Mouse (Mus musculus): ENCODE data around the gene Coq9.

The Coq9 gene

DNA sequence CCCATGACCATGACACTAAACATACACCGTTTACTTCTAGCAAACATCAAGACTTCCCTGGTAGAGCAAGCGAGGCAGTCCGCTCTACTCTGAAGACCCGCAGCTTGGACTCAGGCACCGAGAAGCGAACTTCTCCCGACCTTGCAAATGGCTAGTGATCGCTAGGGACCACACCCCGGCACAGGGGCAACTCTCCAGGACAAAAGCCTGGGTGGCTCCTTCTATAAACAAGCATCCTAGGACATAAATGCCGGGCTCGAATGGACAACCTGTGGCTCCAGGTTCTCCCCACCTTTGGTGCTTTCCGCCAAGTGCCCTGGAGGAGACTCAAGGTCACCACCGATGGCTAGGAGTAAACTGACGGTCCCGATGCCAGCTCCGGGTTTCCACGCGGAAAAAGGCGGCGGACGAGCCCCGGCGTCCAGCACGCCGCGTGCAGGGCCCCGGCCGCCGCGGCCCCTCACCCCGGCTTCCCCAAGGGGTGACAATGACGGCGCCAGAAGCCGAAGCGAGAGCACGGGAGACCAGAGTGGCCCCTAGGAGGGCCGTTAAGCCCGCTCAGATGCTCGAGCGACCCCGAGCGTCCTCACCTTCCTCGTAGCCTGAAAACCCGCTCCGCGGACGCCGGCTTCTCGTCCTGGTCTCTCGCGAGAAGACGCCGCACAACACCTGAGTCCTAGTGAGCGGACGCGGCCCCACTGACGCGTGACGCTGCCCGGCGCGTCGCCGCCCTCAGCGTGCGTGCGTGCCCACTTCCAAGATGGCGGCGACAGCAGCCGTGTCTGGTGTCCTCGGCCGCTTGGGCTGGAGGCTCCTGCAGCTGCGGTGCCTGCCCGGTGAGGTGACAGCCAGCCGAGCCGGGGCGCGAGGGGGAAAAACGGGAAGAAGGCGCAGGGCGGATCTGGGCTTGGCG lies at the start of gene Coq9, which contains the start of gene Ciapin1:
Coq9 (plus strand) TSS at position 660 of the 913 bp plus-strand sequence.
Ciapin1 (minus strand) TSS at position 697 of the 913 bp plus-strand sequence.
- DNase-seq (ENCODE audit: low spot score in 2 of 2) = peak; percentile 94 to 95

DNA sequence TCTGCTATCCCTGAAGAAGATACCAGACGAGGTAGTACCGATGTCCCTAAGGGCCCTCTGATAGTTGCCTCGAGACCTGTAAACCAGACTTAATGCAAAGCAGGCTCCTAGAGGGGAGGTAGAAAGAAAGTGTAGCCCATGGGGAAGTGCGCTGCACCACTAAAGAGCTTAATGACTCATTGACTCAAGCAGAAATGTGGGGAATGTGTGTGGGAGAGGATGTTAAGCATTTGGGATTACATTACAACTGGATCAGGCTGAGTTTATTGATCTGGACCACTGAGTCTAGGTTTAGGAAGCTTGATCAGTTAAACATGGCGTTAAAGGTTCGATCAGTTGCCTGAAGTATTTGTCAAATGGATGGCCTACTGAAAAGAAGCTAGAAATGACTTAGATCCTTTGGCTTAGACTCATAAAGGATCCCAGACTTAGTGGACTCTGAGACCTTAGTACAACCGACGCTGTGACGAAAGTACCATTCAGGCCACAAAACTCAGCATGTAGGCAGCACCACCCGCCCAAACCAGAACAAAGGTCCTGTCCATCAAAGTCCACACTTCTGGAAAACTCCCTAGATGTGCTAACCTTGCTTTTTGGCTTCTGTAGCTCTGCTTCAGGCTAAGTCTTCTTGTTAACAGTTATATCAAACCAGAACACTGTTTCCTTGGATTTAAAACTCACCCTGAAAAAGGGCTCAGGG lies 48.7 kb upstream of the Coq9 start:
- no peak for DNase-seq (ENCODE audit: low spot score in 2 of 2)

DNA sequence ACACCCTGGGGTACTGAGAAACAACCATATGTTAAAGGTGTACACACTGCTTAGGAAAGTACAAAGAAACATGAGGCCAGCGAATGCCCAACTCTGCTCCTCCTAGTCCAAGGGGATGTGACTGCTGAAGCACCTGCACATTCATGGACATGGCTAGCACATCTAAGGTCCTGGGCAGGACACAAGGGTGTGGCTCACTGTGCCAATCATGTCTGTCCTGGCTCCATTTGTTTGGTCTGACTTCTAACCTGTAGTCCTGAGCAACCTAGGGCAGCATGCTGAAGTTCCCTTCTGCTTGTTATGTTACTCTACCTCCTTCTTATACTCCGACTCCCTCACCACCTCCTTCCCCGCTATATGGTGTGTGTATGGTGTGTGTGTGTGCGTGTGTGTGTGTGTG lies 43.8 kb upstream of the Coq9 start:
- DNase-seq (ENCODE audit: low spot score in 2 of 2) = no peak

DNA sequence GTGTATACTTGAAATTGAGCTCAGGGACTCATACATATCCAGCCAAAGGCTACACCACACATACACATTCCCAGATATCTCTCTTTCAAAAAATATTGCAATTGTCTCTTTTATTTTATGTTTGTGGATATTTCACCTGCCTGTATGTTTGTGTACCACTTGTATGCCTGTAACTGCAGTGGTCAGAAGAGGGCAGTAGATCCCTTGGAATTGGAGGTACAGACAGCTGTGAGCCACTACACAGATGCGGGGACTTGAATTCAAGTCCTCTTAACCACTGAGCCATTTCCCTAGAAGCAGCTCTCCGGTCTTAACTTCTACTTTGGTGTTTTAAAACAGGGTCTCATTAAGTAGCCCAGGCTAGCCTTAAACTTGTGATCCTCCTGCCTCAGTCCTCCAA lies 43.3 kb upstream of the Coq9 start:
- no peak for DNase-seq (ENCODE audit: low spot score in 2 of 2)

DNA sequence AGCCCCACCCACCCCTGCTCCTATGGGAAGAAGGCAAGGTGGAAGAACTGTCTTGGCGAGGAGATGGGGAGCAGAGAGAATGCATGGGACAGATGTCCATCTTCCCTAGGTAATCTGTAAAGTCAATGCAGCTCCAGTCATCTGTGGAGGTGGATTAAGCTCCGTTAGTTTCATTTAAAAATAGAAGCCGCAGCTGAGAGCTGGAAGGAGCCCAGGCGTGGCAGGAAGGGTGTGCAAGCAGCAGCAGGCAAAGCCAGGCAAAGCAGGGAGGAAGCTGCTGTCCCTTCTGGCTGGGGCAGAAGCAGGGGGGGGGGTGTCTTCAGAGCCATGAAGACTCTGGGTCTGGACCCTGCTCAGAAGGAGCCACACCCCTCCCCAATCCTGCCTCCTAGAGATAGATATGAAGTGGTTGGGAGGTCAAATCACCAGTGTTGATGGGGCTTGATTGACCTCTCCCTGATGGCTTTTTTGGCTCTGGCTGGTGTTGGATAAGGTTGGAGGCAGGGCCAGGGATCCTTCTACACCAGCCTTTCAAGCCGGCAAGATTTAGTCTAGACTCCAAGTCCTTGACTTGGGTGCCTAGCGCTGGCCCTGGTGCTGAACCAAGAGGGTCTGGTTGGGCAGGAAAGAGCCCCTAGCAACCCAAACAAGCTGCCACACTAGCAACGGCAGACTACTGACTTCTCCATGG lies 37.7 kb upstream of the Coq9 start:
- peak; percentile 71 to 72 for DNase-seq (ENCODE audit: low spot score in 2 of 2)

DNA sequence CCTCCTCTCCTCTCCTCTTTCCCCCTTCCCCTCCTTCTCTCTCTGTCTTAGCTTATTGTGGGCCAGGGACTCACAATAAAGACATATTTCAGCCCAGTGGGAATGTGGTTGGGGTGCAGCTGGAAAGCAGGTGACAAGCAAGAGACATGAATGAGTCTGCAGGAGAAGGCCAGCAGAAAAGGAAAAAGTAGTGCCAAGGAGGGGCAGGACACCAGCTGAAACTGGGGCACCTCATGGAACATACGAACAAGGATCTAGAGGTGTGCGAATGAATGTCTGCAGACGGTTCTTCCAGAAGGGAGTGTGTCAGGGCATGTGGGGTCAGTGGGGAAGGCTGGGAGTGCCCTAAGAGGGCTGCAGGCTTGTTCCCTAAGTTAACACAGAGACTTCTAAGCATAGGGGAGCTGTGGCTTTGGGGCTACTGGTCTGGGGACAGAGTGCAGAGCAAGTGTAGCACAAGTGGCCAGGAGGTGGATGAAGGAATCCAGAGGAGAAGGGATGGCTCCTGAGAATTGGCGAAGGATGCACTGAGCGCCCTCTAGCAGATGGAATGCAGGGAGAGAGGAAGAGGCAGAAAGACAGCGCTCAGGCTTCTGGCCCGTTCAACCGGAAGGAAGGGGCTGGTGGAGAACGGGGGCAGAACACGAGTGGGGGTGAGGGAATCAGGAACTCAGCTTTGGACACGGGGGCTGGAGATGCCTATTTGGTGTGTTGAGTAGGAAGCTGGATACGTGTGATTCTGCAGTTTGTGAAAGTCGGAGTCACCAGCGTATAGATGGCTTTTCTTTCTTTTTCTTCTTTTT lies 36.6 kb upstream of the Coq9 start:
- peak; percentile 78 to 80 for DNase-seq (ENCODE audit: low spot score in 2 of 2)

DNA sequence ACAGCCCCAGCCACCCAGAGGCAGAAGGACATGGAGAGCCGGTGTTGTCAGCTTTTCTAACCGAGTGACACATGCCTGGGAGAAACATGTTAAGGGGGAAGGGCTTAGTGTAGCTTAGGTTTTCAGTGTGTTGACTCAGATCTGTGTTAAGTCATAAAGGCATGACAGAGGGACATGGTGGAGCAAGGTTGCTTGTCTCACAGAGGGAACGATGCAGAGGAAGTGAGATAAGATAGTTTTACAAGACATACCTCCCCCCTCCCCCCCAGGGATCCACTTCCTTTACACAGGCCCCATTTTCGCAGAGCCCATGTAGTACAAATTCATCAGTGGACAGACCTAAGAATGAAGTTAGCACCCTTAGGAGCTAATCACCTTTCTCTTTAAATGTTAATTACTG lies 35.7 kb upstream of the Coq9 start:
- DNase-seq (ENCODE audit: low spot score in 2 of 2) = no peak

DNA sequence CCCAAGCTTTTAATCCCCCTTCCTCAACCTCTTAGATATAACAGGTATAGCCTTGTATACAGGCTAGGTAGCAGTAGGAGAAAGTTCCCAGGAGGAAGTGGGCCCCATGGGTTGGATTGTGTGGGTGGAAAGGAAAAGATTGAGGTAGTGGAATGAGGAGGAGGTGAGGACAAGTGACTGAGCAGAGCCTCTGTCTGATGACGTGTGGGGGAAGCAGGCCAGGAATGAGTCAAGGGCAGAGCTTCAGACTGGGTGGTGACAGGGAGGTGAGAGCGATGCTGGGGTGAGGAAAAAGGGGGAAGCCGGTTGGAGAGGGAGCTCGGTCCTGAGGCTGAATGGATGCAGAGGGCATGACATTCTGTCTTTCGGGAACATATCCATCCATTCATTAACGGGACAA lies 34.6 kb upstream of the Coq9 start:
- DNase-seq (ENCODE audit: low spot score in 2 of 2) = peak; percentile 57 to 67

DNA sequence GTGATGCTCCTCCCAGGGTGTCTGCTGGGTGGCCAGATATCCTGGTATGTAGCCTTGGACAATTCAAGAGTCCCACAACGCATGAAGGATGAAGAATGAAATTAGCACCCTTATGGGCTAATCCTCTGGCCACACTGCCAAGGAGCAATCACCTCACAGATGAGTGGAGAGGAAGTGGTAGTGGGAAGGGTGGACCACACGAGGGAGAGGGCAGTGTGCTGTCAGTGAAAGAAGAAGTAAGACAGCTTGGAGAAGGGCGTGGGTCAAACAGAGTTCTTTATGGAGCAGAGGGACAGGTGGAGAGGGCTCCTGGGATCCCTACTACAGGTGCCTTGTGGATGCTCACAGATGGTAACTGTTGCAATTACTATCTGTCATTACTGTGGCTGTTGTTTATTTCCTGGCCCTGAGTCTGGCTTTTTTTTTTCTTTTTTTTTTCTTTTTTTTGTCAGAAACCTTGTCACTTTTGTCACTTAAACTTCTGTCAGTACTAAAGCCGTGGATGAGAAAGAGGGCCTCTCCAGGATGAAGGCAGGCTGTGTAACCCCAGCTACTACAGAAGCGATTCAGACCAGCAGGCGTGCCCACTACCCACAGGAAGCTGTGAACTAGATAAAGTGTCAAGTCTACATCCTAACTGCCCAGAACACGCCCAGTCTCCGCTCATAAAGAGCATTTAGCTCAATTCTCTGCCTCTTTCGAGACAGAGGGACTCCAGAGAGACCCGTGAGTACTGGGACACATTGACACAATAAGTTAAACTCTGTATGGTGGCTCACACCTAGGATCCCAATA lies 33.4 kb upstream of the Coq9 start:
- DNase-seq (ENCODE audit: low spot score in 2 of 2) = no peak

DNA sequence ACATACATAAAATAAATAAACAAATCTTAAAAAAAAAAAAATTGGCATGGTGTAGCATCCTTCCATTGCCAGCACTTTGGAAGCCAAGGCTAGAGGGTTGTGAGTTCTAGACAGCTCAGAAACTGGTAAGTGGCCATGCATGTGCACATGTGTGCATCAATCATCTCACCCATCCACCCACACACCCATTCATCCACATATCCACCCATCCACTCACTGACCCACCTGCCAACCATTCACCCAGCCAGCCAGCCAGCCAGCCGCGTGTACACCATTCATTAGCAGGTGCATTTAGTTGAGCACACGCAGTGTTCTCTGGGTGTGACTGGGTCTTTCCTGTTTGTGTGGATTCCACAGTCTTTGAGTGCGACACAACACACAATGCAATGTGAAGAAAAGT lies 32.3 kb upstream of the Coq9 start:
- DNase-seq (ENCODE audit: low spot score in 2 of 2) = no peak

DNA sequence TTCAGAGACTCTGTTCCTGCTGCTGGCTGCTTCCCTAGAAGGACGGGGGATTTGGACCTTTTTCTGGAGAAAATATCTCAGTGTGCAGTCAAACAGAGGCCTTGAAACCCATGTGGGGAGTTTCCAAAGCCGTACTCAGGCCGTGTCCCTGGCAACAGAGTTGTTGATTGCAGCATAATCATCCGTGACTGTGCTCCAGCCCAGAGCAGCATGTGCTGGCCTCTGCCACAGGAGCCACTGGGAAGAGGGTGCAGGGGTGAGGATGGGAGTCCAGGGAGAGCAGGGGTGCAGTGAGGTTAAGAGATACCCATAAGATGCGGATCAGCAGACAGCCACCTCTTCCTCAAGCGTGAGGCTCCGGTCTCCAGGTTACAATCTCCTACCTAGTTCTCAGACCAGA lies 30.6 kb upstream of the Coq9 start:
- DNase-seq (ENCODE audit: low spot score in 2 of 2) = no peak

DNA sequence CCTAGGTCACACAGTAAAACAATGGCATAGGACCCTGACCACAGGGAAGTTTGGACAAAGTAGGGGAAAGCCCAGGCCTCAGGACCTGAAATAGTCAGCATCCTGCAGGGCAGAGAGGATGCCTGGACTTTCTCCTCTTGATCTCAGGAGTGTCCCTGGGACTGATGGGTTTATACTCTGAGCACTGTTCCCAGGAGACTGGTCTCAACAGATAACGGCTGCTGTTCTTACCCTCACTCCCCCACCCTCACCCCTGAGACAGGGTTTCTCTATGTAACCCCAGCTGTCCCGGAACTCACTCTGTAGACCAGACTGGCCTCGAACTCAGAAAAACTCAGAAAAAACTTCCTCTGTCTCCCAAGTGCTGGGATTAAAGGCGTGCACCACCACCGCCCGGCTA lies 29.7 kb upstream of the Coq9 start:
- no peak for DNase-seq (ENCODE audit: low spot score in 2 of 2)

DNA sequence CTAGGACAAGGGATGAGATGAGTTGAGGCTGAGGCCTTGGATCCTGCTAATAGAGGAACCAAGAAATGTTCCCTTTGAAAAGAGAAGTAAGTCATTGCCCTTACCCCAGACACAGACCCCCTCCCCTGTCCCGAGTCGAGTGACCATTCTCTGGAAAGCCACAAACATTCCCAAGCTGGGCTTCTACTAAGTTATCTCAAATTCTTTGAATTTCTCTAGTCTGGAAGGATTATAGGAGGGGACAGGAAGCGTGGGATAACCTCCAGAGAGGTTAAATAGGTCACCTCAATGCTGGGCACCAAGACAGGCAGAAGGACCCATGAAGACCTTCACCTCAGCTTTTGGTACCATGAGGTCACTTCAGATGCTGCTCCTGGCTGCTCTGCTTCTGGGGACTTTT lies 28.0 kb upstream of the Coq9 start, which contains the start of gene Ccl17:
Ccl17 (plus strand) TSS at position 301 of the 400 bp plus-strand sequence.
- DNase-seq (ENCODE audit: low spot score in 2 of 2) = no peak

DNA sequence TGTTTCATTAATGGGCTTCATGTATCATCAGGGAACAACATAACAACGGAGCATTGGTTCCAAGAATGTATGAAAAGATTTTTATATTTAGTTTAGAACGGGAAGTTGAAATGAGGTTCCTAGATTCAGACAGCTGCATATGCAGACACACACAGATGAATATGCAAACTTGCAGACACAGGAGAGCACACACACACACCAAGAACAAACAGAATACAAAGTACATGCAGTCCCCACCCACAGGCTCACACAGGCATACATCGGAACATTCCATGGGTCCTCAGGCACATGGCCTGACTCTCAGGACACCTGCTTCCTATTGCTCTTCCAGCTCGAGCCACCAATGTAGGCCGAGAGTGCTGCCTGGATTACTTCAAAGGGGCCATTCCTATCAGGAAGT lies 27.3 kb upstream of the Coq9 start:
- no peak for DNase-seq (ENCODE audit: low spot score in 2 of 2)

DNA sequence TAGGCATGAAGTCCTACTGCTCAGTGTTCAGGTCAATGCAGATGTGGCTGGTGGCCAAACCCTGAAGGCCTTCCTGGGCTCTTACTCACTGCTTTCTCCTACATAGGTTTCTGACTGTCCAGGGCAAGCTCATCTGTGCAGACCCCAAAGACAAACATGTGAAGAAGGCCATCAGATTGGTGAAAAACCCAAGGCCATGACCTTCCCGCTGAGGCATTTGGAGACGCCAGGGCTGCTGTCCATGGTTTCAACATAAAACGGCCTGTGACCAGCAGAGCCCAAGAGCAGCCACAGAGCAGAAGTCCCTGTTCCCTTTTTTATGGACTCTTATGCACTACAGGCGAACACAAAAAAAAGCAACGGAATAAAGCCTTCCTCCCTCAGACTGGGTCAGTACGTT lies 26.5 kb upstream of the Coq9 start:
- no peak for DNase-seq (ENCODE audit: low spot score in 2 of 2)

DNA sequence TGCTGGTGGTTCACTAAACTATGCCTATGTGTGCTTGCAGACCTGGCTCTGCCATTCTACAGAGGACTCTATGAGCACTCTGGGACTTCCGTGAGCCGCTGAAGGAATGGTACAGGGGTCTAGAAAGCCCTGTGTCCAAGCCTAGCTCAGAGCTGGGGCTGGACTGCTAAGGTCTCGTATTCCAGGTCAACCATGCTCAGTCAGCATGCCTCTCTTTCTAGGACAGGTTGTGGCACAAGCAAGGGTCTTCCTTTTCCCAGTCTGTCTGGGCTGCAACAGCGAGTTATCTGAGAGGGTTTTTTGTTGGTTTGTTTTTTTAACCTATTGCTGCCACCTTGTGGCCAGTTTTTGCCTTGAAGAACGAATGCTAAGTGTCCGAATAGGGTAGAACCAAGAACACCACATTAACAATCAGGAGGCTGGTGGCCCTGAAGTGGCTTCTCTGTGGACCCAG lies 25.4 kb upstream of the Coq9 start:
- DNase-seq (ENCODE audit: low spot score in 2 of 2) = peak; percentile 96 to 99

DNA sequence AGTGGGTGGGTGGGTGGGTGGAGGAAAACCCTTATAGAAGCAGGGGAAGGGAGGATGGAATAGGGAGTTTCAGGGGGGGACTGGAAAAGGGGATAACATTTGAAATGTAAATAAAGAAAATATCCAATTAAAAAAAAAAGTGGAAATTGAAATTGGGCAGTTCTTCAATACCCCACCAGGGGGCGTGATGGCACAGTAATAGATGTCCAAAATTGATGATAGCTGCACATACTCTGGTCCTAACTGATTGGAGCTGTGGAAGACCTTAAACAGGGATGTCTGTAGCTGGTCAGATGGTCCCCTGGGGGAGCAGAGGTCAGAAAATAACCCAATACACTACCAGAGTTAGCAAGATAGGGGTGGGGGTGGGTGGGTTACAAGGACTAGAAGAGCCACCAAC lies 23.6 kb upstream of the Coq9 start:
- DNase-seq (ENCODE audit: low spot score in 2 of 2) = no peak

DNA sequence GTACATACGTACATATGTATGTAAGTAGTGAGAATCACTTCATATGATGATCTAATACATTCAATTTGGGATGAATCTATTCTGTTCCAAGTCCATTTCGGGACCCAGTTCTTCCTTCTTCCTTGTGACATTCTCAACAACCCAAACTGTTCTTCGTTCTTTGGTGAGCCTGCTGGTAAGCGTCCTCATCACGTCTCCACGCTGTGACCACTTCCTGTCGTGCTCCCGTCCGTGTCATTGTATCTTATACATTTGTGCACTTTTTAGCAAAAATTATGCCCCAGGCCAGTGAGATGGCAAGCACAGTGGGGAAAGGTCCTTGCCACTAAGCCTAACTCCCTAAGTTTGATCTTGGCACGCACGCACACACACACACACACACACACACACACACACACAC lies 20.2 kb upstream of the Coq9 start:
- no peak for DNase-seq (ENCODE audit: low spot score in 2 of 2)

DNA sequence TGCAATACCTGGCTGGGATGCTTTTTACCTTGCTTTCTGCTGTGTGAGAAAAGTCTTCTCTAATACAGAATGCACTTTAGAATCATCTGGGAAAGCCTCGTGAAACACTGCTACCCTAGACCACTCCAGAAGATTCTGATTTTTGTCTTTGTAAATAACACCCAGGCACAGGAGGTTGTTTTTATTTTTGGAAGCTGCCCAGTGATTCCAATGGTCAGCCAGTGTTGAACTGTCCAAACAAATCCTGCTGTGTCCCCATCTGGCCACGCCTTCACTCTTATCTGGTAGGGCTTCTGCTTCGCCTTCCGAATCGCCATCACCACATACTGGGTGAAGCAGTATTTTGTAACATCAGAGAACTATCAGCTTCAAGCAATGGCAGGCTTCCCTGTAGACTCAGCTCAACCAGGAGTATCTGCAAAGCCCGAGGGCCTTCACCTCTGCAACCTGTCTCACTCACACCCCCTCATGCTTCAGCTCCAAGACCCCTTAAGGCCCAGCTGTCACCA lies 18.4 kb upstream of the Coq9 start:
- DNase-seq (ENCODE audit: low spot score in 2 of 2) = no peak

DNA sequence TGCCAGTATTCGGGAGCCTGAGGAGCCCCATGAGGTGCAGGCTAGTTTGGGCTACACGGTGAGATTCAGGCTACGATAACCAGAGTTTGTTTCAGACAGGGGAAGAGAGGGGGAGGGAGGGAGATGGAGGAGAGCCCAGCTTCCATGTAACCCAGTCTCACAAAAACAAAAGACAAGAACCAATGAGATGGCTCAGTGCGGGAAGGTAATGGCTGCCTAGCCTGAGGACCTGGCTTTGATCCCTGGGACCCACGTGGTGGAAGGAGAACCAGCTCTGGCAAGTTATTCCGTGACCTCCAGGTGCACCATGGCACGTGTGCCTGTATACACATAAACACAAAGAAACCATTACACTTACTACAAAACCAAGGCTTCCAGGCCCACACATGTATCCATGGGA lies 17.6 kb upstream of the Coq9 start:
- no peak for DNase-seq (ENCODE audit: low spot score in 2 of 2)

Measured in right cerebral cortex, adult 2 months (tissue).